Mouse (Mus musculus) B cell, adult 2 months (primary cell): Measurements from ENCODE around the gene Trpm3.
A peak's percentile ranks its signal among the peaks of the same experiment; 100 is the strongest.
"Not testable (repeated sequence)": the region's sequence is repeated elsewhere in the genome, so short reads cannot be mapped to it uniquely, and the experiment has no call there.

ENCODE experiments used
- DNase-seq, 2 experiments: peaks; one replicate each; pipeline ENCODE4 v3.0.0; 2022

Trpm3 gene

GRCm38 (mm10) chr19:23000293-23000692 lies 861.4 kb downstream of the Trpm3 start:
- DNase-seq: no peak

- DNase-seq: no peak
Observed at GRCm38 (mm10) chr19:23003861-23004260, 865.0 kb downstream of the Trpm3 start.

GRCm38 (mm10) chr19:23005851-23006250 lies 867.0 kb downstream of the Trpm3 start:
- no peak for DNase-seq

- peak; percentile 3 to 9 for DNase-seq
Observed at GRCm38 (mm10) chr19:23006517-23007273, 867.8 kb downstream of the Trpm3 start.

- DNase-seq: no peak
Observed at GRCm38 (mm10) chr19:23013695-23014094, 874.8 kb downstream of the Trpm3 start.

- peak; percentile 15 to 23 for DNase-seq
Observed at GRCm38 (mm10) chr19:23015516-23015915, 876.7 kb downstream of the Trpm3 start.

- no peak for DNase-seq
Observed at GRCm38 (mm10) chr19:23018186-23018727, 879.4 kb downstream of the Trpm3 start.

GRCm38 (mm10) chr19:23022902-23023301 lies 884.1 kb downstream of the Trpm3 start:
- no peak for DNase-seq

- DNase-seq: no peak
Observed at GRCm38 (mm10) chr19:23023316-23023960, 884.6 kb downstream of the Trpm3 start.

- no peak for DNase-seq
Observed at GRCm38 (mm10) chr19:23024821-23025220, 886.0 kb downstream of the Trpm3 start.

- DNase-seq: no peak
Observed at GRCm38 (mm10) chr19:23026427-23026826, 887.6 kb downstream of the Trpm3 start.

- no peak for DNase-seq
Observed at GRCm38 (mm10) chr19:23028283-23028682, 889.4 kb downstream of the Trpm3 start.

- not testable (repeated sequence) for DNase-seq
Observed at GRCm38 (mm10) chr19:23033343-23033742, 894.5 kb downstream of the Trpm3 start.

- no peak for DNase-seq
Observed at GRCm38 (mm10) chr19:23034117-23034516, 895.3 kb downstream of the Trpm3 start.

- no peak for DNase-seq
Observed at GRCm38 (mm10) chr19:23034933-23035332, 896.1 kb downstream of the Trpm3 start.

- no peak for DNase-seq
Observed at GRCm38 (mm10) chr19:23035786-23036185, 896.9 kb downstream of the Trpm3 start.

GRCm38 (mm10) chr19:23036782-23037477 lies 898.1 kb downstream of the Trpm3 start:
- DNase-seq: no peak

GRCm38 (mm10) chr19:23037499-23037898 lies 898.7 kb downstream of the Trpm3 start:
- no peak for DNase-seq

- DNase-seq: no peak
Observed at GRCm38 (mm10) chr19:23038321-23038720, 899.5 kb downstream of the Trpm3 start.

GRCm38 (mm10) chr19:23041483-23042167 lies 902.8 kb downstream of the Trpm3 start:
- DNase-seq: no peak

- no peak for DNase-seq
Observed at GRCm38 (mm10) chr19:23042168-23042733, 903.4 kb downstream of the Trpm3 start.

GRCm38 (mm10) chr19:23043699-23044098 lies 904.9 kb downstream of the Trpm3 start:
- DNase-seq: no peak
